Mouse (Mus musculus) limb, embryonic 15.5 days (tissue): ENCODE results near the gene Nop2. TPM values are rescaled to one million over a fixed set of nuclear protein-coding genes. Genes with fewer than 3 reads are reported as not detected.

Source experiments
- ATAC-seq: fragments of 200-750 bp; cut with Nextera tagmentation; 2 replicates; pipeline ENCODE4 v1.8.0; 2017; ENCODE audit warnings: low read depth, moderate TSS enrichment; ENCODE audit not compliant: insufficient number of reproducible peaks, low FRiP score, low TSS enrichment
- H3K27ac ChIP-seq: fragments of 300-500 bp; sonication (generic); 2 replicates; pipeline ENCODE4 v1.5.1; 2015; ENCODE audit warnings: moderate library complexity, mild to moderate bottlenecking, inconsistent platforms
- H3K27me3 ChIP-seq: fragments of 300-500 bp; sonication (generic); 2 replicates; pipeline ENCODE4 v1.6.1; 2015; ENCODE audit warnings: inconsistent platforms
- H3K36me3 ChIP-seq: fragments of 300-500 bp; sonication (generic); 2 replicates; pipeline ENCODE4 v1.6.1; 2015; ENCODE audit warnings: inconsistent platforms
- H3K4me1 ChIP-seq: fragments of 300-500 bp; sonication (generic); 2 replicates; pipeline ENCODE4 v1.6.1; 2015; ENCODE audit warnings: inconsistent platforms
- H3K4me2 ChIP-seq: fragments of 300-500 bp; sonication (generic); 2 replicates; pipeline ENCODE4 v1.6.1; 2015; ENCODE audit warnings: mild to moderate bottlenecking, inconsistent platforms
- H3K4me3 ChIP-seq: fragments of 300-500 bp; sonication (generic); 2 replicates; pipeline ENCODE4 v1.5.1; 2015; ENCODE audit warnings: mild to moderate bottlenecking, inconsistent platforms
- H3K9ac ChIP-seq: fragments of 300-500 bp; sonication (generic); 2 replicates; pipeline ENCODE4 v1.6.1; 2015; ENCODE audit warnings: inconsistent platforms
- H3K9me3 ChIP-seq: fragments of 300-500 bp; sonication (generic); 2 replicates; pipeline ENCODE4 v1.6.1; 2016; ENCODE audit warnings: inconsistent platforms
- WGBS: fragments of 180-500 bp; shearing (Covaris S2); methylation state at CpG from one replicate; pipeline ENCODE4 v1.1.7; 2015; 5-methylcytosine and 5-hydroxymethylcytosine counted together
- polyA plus RNA-seq: library from polyadenylated mRNA; unstranded; fragments of >200 nt; fragmentation: Nextera tagmentation; extraction: Ambion mirVana; gene quantifications from 2 replicates; pipeline ENCODE4 v1.2.1, GENCODE M21; 2015

The Nop2 gene
- polyA plus RNA-seq = 54.4 and 58.0 TPM in 2 replicates

DNA sequence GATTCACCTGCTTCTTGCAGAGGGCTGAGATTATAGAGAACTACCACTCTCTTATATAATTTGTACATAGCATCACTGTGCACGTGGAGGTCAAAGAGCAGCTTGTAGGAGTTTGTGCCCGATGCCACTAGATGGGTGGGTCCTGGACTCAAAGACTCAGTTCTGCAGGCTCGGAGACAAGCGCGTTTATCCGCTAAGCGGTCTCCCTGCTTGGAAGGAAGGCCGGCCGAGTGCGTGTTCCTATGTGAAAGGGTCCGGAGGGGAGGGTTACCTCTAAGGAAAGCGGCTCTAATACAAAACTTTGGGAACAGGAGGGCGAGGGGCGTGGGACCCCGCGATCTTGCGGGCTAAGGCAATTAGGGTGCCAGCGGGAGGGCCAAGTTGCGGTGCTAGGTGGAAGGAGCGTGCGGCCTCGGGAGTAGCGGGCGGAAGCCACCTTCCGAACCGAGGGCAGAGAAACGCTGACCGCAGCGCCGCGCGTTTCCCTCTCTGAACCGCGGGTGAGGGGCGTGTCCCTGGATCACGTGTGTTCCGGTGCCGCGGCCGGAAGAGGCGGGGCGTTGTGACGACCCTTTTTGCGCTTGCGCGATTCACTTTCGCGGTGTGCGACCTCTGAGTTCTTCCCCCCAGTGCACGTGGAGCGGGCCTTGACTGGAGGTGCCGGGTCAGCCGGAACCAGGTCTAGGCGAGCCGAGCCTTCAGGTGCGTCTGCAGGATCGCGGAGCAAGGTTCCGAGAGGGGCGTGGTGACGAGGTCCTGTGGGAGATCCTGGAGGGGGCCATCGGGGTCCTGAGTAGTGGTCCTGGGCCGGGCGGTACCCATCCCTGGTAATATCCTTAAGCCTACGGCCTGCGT, at the start of gene Nop2:
Gene Nop2 (plus strand): TSS at position 608 of the 855 bp plus-strand sequence.
- Histone ChIP-seq H3K36me3 (peaks cover 72% of the 10 kb centered on the region), H3K9me3 (no peaks in the 10 kb centered on the region), H3K27ac (peak within 1 kb of the TSS; percentile 89), H3K4me2 (peak within 1 kb of the TSS; percentile 65), H3K9ac (peak within 1 kb of the TSS; percentile 74), H3K4me1 (peaks cover 9% of the 10 kb centered on the region; the same call in 1 of the 2 replicates), H3K4me3 (peak within 1 kb of the TSS; percentile 91), H3K27me3 (no peaks in the 10 kb centered on the region)
- WGBS = under 1% methylated on average over 66 of the region's 66 CpGs
- peak; percentile 88 for ATAC-seq

GRCm38 (mm10) chr6:125082801-125083386, 48.8 kb upstream of the Nop2 start:
- 85% methylated on average over 7 of the region's 7 CpGs for WGBS
- ATAC-seq = no peak
- no peak overlapping the region for H3K27ac ChIP-seq

DNA sequence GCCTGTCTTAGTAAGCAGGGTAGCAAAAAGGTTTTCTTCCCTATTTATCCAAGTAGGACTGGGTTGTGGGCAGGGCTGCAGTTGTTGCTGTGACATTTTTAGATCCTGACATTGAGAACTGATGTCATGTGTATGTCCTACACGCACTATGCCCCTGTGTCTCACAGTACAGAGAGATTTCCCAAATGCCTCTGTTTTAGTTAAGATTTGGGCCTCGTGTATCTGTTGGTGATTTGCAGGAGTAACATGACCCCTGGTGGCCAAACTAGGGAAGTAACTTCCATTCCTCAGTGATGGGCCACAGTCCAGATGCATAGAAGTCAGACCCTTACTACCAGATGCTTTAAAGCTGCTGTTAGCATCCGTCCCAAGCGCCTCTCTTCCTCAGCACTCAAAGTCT, 47.3 kb upstream of the Nop2 start:
- Histone ChIP-seq H3K4me1 (peaks cover 30% of the 10 kb centered on the region), H3K36me3 (no peaks in the 10 kb centered on the region), H3K27ac (no peak overlapping the region), H3K9ac (no peak overlapping the region), H3K9me3 (no peaks in the 10 kb centered on the region), H3K27me3 (no peaks in the 10 kb centered on the region), H3K4me2 (no peak overlapping the region), H3K4me3 (no peak overlapping the region)
- WGBS = 3% methylated on average over 4 of the region's 4 CpGs
- no peak for ATAC-seq

More at GRCm38 (mm10) chr6:125082801-125083386, 48.8 kb upstream of the Nop2 start:
- Histone ChIP-seq H3K4me3 (no peak overlapping the region), H3K36me3 (no peaks in the 10 kb centered on the region), H3K4me1 (peaks cover 14% of the 10 kb centered on the region; the same call in 1 of the 2 replicates), H3K4me2 (no peak overlapping the region), H3K9me3 (no peaks in the 10 kb centered on the region), H3K9ac (no peak overlapping the region), H3K27me3 (no peaks in the 10 kb centered on the region)

DNA sequence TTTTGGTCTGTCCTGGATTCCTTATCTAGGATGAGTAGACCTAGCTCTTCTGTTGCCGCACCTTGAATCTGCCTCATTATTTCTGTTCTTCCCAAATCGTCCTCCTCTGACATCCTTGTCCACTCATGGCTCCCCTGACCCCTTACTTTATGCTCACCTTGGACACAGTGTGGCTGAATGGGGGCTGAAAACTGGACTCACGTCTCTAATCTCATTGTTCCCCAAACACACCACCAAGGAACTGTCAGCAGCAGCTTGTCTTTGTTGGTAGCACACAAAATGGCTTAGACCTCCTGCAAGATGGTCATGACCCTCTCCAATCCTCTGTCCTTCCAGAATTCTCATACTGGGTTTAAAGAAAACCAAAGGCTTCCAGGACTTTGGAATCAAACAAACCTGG, 43.8 kb upstream of the Nop2 start:
- H3K4me3 ChIP-seq = no peak overlapping the region

GRCm38 (mm10) chr6:125088561-125089321, 43.0 kb upstream of the Nop2 start:
- Histone ChIP-seq H3K4me2 (peak overlapping the region; percentile 51; the same call in 1 of the 2 replicates), H3K9ac (no peak overlapping the region), H3K27ac (peak overlapping the region; percentile 95), H3K9me3 (no peaks in the 10 kb centered on the region), H3K27me3 (no peaks in the 10 kb centered on the region), H3K4me1 (peaks cover 33% of the 10 kb centered on the region), H3K36me3 (no peaks in the 10 kb centered on the region), H3K4me3 (peak overlapping the region; percentile 24; the same call in 1 of the 2 replicates)
- 4% methylated on average over 20 of the region's 20 CpGs for WGBS
- peak; percentile 81 for ATAC-seq

More for the DNA sequence above, 43.8 kb upstream of the Nop2 start:
- ATAC-seq = no peak
- H3K27me3 ChIP-seq = no peaks in the 10 kb centered on the region
- no peaks in the 10 kb centered on the region for H3K9me3 ChIP-seq
- no peak overlapping the region for H3K4me2 ChIP-seq
- peaks cover 33% of the 10 kb centered on the region for H3K4me1 ChIP-seq
- no peak overlapping the region for H3K9ac ChIP-seq
- H3K36me3 ChIP-seq = no peaks in the 10 kb centered on the region
- 85% methylated on average over 3 of the region's 3 CpGs for WGBS
- H3K27ac ChIP-seq = peak overlapping the region; percentile 95

GRCm38 (mm10) chr6:125089521-125090321, 42.0 kb upstream of the Nop2 start:
- Histone ChIP-seq H3K4me3 (peak overlapping the region; percentile 24), H3K27ac (peak overlapping the region; percentile 95), H3K9me3 (no peaks in the 10 kb centered on the region), H3K36me3 (no peaks in the 10 kb centered on the region), H3K9ac (peak overlapping the region; percentile 23; the same call in 1 of the 2 replicates), H3K4me2 (peak overlapping the region; percentile 51), H3K4me1 (peaks cover 28% of the 10 kb centered on the region), H3K27me3 (no peaks in the 10 kb centered on the region)
- WGBS = 1% methylated on average over 15 of the region's 15 CpGs
- peak; percentile 70 for ATAC-seq

- 55% methylated on average over 10 of the region's 10 CpGs for WGBS
Observed at GRCm38 (mm10) chr6:125090341-125091085, 41.2 kb upstream of the Nop2 start.

DNA sequence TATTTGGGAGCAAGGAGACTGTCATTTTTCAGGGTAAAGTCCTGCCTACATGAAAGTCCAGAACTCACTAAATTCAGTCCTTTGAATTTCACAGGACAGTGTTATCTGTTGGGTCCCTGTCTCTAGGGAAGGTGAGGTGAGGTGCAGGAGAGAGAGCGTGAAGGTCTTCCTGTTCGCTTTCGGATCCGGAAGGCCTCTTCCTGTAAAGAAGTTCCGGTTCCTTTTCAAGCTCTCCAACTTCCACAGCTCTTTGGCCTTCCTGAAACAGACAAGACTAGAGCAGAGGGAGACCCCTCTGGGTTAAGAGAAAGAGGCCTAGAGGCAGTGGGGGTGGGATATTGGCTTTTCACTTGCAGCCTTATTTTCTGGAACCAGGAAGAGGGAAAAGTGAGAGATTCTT, 39.3 kb upstream of the Nop2 start:
- Histone ChIP-seq H3K36me3 (no peaks in the 10 kb centered on the region), H3K4me3 (no peak overlapping the region), H3K9ac (no peak overlapping the region), H3K27ac (peak overlapping the region; percentile 60), H3K4me1 (peaks cover 41% of the 10 kb centered on the region), H3K27me3 (no peaks in the 10 kb centered on the region), H3K4me2 (no peak overlapping the region), H3K9me3 (no peaks in the 10 kb centered on the region)
- 84% methylated on average over 5 of the region's 5 CpGs for WGBS
- no peak for ATAC-seq

More at GRCm38 (mm10) chr6:125090341-125091085, 41.2 kb upstream of the Nop2 start:
- no peak for ATAC-seq
- Histone ChIP-seq H3K4me3 (no peak overlapping the region), H3K9me3 (no peaks in the 10 kb centered on the region), H3K27ac (peak overlapping the region; percentile 95), H3K9ac (no peak overlapping the region), H3K4me2 (peak overlapping the region; percentile 51), H3K4me1 (peaks cover 33% of the 10 kb centered on the region), H3K27me3 (no peaks in the 10 kb centered on the region), H3K36me3 (no peaks in the 10 kb centered on the region)

DNA sequence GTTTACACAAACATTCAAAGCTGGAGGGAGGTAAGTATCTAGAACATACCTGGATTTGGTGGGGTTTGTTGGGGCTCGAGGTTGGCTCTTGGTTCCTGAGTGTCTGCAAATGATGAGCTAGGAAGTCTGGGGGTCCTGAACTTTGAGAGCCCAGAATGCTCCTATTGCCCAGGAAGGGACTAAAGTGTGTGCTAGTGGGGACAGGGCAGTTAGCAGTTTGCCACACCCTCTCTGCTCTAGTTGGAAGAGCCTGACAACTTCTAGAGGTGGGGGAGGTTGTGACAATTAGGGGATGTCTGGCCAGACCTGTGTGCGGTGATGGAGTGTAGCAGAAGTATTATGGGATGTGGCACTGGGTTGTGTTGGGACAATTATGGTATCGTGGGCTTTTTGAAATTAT, 36.9 kb upstream of the Nop2 start:
- Histone ChIP-seq H3K4me1 (peaks cover 45% of the 10 kb centered on the region), H3K9me3 (no peaks in the 10 kb centered on the region), H3K4me2 (no peak overlapping the region), H3K36me3 (peaks cover 6% of the 10 kb centered on the region), H3K27ac (peak overlapping the region; percentile 96), H3K4me3 (no peak overlapping the region), H3K27me3 (no peaks in the 10 kb centered on the region), H3K9ac (no peak overlapping the region)
- no peak for ATAC-seq
- WGBS = 50% methylated on average over 3 of the region's 3 CpGs

DNA sequence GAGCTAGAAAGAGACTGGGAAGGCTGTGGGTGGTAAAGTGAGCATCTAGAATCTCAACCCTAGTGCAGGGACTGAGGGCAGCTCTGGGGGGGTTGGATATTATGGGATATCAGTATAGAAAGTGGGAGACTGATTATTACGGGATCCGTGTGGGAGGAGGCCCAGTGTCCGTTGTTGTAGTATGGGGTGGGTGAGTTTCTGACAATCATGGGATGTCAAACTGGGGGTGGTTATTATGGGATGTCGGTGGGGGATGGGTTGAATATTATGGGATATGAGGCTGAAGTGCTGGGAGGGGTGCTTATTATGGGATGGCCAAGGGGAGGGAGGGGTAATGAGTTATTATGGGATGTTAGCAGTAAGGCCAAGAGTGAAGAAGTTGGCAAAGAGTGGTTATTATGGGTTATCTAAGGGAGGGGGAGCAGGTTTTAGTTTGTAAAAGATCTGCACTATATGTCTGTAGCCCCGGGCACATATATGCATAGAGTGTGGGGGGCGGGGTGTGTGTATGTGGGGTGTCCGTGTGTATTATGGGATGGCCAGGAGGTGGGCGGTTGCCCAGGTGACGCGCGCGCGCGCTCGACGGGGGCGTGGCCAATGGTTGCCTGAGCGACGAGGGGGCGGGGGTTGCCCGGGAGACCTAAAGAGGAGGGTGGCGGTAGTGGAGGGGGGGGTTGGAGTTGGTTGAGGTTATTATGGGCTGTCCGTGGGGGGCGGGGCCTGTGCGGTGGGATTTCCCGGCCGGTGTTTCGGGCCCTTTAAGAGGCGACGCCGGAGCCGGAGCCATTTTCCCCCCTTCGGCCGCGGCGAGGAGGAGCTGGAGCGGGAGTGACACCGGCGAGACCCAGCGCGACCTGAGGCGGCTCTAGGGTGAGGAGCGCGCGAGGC, 36.1 kb upstream of the Nop2 start, which contains the start of gene Chd4:
Gene Chd4 (plus strand): TSS at position 591 of the 888 bp plus-strand sequence.
- peaks cover 14% of the 10 kb centered on the region for H3K36me3 ChIP-seq
- peak within 1 kb of the TSS; percentile 84 for H3K4me2 ChIP-seq
- WGBS = 2% methylated on average over 33 of the region's 45 CpGs
- ATAC-seq = peak; percentile 81
- H3K27me3 ChIP-seq = no peaks in the 10 kb centered on the region
- H3K27ac ChIP-seq = peak within 1 kb of the TSS; percentile 96
- H3K9ac ChIP-seq = peak within 1 kb of the TSS; percentile 80
- H3K9me3 ChIP-seq = no peaks in the 10 kb centered on the region
- H3K4me3 ChIP-seq = peak within 1 kb of the TSS; percentile 92
- H3K4me1 ChIP-seq = peaks cover 44% of the 10 kb centered on the region
